Mouse (Mus musculus) testis, adult 2 months (tissue): ENCODE results near the gene 4930467E23Rik.
"Not testable (repeated sequence)": the region's sequence is repeated elsewhere in the genome, so short reads cannot be mapped to it uniquely, and the experiment has no call there.

Experiments used
- CTCF ChIP-seq: fragments of 200-500 bp; IDR thresholded peaks from 2 replicates; pipeline ENCODE4 v1.5.1; 2012; ENCODE audit warnings: low read depth, mild to moderate bottlenecking, inconsistent platforms, low read length, moderate library complexity; ENCODE audit not compliant: control insufficient read depth, insufficient read depth, insufficient replicate concordance
- POLR2A ChIP-seq: fragments of 200-500 bp; IDR thresholded peaks from 2 replicates; pipeline ENCODE4 v1.6.1; 2012; ENCODE audit warnings: low read depth, mild to moderate bottlenecking, inconsistent platforms, low read length, moderate library complexity; ENCODE audit not compliant: control insufficient read depth

DNA sequence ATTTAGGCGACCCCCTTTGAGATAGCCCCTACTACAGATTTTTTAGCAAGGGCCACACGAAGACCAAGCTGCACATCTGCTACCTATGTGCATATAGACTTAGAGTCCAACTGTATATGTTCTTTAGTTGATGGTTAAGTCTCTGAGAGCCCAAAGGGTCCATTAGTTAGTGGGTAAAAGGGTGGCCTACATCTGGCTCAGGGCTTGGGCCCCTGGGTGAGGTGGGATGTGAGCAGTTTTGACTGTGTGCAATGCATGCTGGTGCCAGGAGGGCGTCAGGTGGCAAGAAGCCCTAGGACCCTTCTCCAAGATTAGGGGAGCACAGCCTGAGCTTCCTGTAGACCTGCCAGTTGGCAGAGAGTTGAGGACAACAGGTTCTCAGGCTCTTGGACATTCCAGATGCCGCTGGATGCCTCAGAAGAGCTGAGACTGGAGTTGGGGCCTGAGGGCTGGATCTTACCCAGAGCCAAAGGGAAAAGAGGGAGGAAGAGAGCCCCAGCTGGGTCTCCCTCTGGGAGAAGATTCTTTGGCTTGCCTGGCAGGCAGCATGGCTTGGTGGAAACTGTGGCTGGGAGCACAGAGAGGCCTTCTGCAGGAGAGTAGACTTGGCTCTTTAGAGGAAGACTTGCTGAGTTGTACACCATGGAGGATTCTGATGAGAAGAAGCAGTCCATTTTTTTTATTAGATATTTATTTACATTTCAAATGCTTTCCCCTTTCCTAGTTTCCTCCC is 33.6 kb downstream of the 4930467E23Rik start:
- not testable (repeated sequence) for TF ChIP-seq CTCF, POLR2A
